Mouse (Mus musculus) adrenal gland, adult 10 weeks (tissue): Measurements from ENCODE around the gene Tinf2. TPM values are rescaled to one million over a fixed set of nuclear protein-coding genes. Genes with fewer than 3 reads are reported as not detected.

ENCODE experiments used
- polyA plus RNA-seq: library from polyadenylated mRNA; stranded (reverse); fragments of 350-450 nt; fragmentation: Illumina TruSeq; extraction: RNeasy Lipid Tissue Mini Kit (QIAGEN cat#74804); gene quantifications from one replicate; pipeline ENCODE4 v1.2.3, GENCODE M21; 2014; ENCODE audit warnings: low read depth, low replicate concordance

The Tinf2 gene
- polyA plus RNA-seq: 10.6 TPM

GRCm38 (mm10) chr14:55681160-55682117 lies at the start of gene Tinf2:
Gene Tinf2 (minus strand): TSS chr14:55681820.

GRCm38 (mm10) chr14:55721700-55722437 lies 40.2 kb upstream of the Tinf2 start, which contains the start of gene Rabggta:
Gene Rabggta (minus strand): TSS chr14:55722263.

GRCm38 (mm10) chr14:55713729-55714122 lies 32.1 kb upstream of the Tinf2 start, which contains the start of gene Tgm1:
Gene Tgm1 (minus strand): TSS chr14:55713926.

GRCm38 (mm10) chr14:55671833-55672740 lies 9.5 kb downstream of the Tinf2 start, which contains the start of the genes Gmpr2 and Nedd8:
Gene Gmpr2 (plus strand): TSS chr14:55671941.
Gene Nedd8 (minus strand): TSS chr14:55672124.

GRCm38 (mm10) chr14:55659960-55660573 lies 21.6 kb downstream of the Tinf2 start, which contains the start of gene Mdp1:
Gene Mdp1 (minus strand): TSS chr14:55660508.

DNA sequence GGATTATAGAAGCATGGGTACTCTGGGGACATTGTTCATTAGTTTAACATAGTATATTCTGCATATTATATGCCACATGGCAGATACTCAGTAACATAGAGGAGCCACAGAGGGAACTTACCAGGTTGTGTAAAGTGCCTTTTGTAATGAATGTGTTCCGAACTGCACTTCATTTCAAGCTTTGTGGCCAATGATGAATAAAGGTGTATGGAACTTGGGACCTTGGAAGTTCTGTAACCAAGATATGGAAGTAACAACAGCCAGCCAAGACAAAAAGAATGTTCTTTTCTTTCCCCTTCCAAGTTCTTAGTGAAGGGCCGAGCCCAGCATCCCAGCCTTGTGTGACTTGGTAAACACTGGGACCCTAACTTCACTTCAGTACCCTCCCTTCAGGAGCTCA lies 31.7 kb downstream of the Tinf2 start, which contains the start of gene Tssk4:
Gene Tssk4 (plus strand): TSS at position 301 of the 400 bp plus-strand sequence.

GRCm38 (mm10) chr14:55643060-55643907 lies 38.3 kb downstream of the Tinf2 start, which contains the start of gene Tm9sf1:
Gene Tm9sf1 (minus strand): TSS chr14:55643806.

DNA sequence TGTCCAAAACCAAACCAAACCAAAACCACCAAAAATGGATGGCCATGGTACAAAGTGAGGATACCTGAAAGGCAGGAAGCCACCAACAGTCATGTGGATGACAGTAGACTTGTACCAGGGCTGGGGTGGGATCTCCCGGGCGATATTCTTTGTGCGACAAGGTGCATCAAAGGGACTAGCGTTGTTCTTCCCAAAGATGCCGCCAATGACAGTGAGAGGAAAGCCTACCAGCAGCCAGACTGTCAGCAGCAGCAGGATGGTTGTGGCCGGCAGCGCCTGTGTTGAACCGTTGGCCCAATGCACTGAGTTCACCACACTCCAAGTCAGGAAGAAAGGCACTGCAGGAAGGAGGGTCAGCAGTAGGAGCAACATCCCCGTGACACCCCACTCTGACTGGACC lies 43.8 kb downstream of the Tinf2 start, which contains the start of gene Gm49378:
Gene Gm49378 (minus strand): TSS at position 101 of the 400 bp plus-strand sequence.

DNA sequence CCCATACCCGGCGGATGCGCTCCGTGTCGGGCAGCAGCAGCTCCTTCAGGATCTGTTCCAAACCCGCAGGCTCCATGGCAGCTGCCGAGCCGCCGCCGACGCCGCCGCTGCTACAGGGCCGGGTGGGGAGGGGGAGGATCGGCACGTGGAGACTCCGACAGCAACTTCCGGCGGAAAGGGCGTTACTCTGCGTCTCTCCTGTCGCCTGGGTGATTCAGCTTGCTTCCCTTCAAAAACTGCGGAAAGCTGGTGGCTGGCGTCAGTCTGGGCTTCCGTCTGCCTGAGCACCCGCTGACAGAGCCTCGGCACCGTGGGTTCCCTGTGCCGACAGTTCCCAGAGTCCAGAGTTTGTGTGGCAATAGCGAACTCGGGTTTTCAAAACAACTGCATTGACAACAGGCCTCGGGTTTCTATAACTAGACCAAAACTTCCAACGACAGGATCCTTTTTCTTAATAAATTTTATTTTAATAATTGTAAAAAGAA lies 46.1 kb downstream of the Tinf2 start, which contains the start of gene Ipo4:
Gene Ipo4 (minus strand): TSS at position 435 of the 485 bp plus-strand sequence.

Other genes with a start within 250 kb of the Tinf2 start
- gene Dhrs4, start 203.1 kb downstream of the Tinf2 start, polyA plus RNA-seq: 46.8 TPM
- gene Carmil3, start 191.2 kb downstream of the Tinf2 start, polyA plus RNA-seq: not detected
- not detected for gene Cpne6, start 171.4 kb downstream of the Tinf2 start, polyA plus RNA-seq
- gene Nrl, start 156.8 kb downstream of the Tinf2 start, polyA plus RNA-seq: not detected
- 4.3 TPM for gene Pck2, start 141.6 kb downstream of the Tinf2 start, polyA plus RNA-seq
- 19.7 TPM for gene Dcaf11, start 121.8 kb downstream of the Tinf2 start, polyA plus RNA-seq
- not detected for gene A730061H03Rik, start 121.4 kb downstream of the Tinf2 start, polyA plus RNA-seq
- not detected for gene Fitm1, start 106.2 kb downstream of the Tinf2 start, polyA plus RNA-seq
- gene Psme1, start 103.7 kb downstream of the Tinf2 start, polyA plus RNA-seq: 266 TPM
- gene Emc9, start 96.5 kb downstream of the Tinf2 start, polyA plus RNA-seq: 10.2 TPM
- gene Psme2, start 90.7 kb downstream of the Tinf2 start, polyA plus RNA-seq: 161 TPM
- 6.4 TPM for gene Rnf31, start 90.1 kb downstream of the Tinf2 start, polyA plus RNA-seq
- 44.9 TPM for gene Irf9, start 78.2 kb downstream of the Tinf2 start, polyA plus RNA-seq
- gene Rec8, start 63.8 kb downstream of the Tinf2 start, polyA plus RNA-seq: 2.4 TPM
- gene Ipo4, start 45.9 kb downstream of the Tinf2 start, polyA plus RNA-seq: 13.4 TPM
- 1.7 TPM for gene Gm49378, start 43.9 kb downstream of the Tinf2 start, polyA plus RNA-seq
- gene Tm9sf1, start 38.0 kb downstream of the Tinf2 start, polyA plus RNA-seq: 48.9 TPM
- gene Tssk4, start 31.6 kb downstream of the Tinf2 start, polyA plus RNA-seq: not detected
- 32.2 TPM for gene Mdp1, start 21.3 kb downstream of the Tinf2 start, polyA plus RNA-seq
- 44.1 TPM for gene Gmpr2, start 9.9 kb downstream of the Tinf2 start, polyA plus RNA-seq
- gene Nedd8, start 9.7 kb downstream of the Tinf2 start, polyA plus RNA-seq: 81.5 TPM
- not detected for gene Tgm1, start 32.1 kb upstream of the Tinf2 start, polyA plus RNA-seq
- gene Rabggta, start 40.4 kb upstream of the Tinf2 start, polyA plus RNA-seq: 0.47 TPM
- gene Dhrs1, start 63.9 kb upstream of the Tinf2 start, polyA plus RNA-seq: 15.6 TPM
- gene Nop9, start 63.9 kb upstream of the Tinf2 start, polyA plus RNA-seq: 6.7 TPM
- not detected for gene Cideb, start 76.6 kb upstream of the Tinf2 start, polyA plus RNA-seq
- gene Ltb4r2, start 79.6 kb upstream of the Tinf2 start, polyA plus RNA-seq: not detected
- gene Ltb4r1, start 84.1 kb upstream of the Tinf2 start, polyA plus RNA-seq: 0.41 TPM
- gene Adcy4, start 102.3 kb upstream of the Tinf2 start, polyA plus RNA-seq: 1.1 TPM
- gene Ripk3, start 107.0 kb upstream of the Tinf2 start, polyA plus RNA-seq: not detected
- 2.6 TPM for gene Nfatc4, start 141.3 kb upstream of the Tinf2 start, polyA plus RNA-seq
- gene Nynrin, start 172.2 kb upstream of the Tinf2 start, polyA plus RNA-seq: 0.41 TPM
- not detected for gene Cbln3, start 202.6 kb upstream of the Tinf2 start, polyA plus RNA-seq
- 9.7 TPM for gene Khnyn, start 203.1 kb upstream of the Tinf2 start, polyA plus RNA-seq
- 16.7 TPM for gene Sdr39u1, start 218.5 kb upstream of the Tinf2 start, polyA plus RNA-seq